Mouse (Mus musculus) liver, postnatal 0 days (tissue): ENCODE data around the gene Nid1.

Source experiments
- CTCF ChIP-seq: sonication (generic); IDR thresholded peaks from 2 replicates; pipeline ENCODE4 v1.5.1; 2016; ENCODE audit warnings: antibody characterized with exemption, low read depth
- EP300 ChIP-seq: IDR thresholded peaks from 2 replicates; pipeline ENCODE4 v1.6.1; 2016; ENCODE audit warnings: antibody characterized with exemption, low read depth, mild to moderate bottlenecking

DNA sequence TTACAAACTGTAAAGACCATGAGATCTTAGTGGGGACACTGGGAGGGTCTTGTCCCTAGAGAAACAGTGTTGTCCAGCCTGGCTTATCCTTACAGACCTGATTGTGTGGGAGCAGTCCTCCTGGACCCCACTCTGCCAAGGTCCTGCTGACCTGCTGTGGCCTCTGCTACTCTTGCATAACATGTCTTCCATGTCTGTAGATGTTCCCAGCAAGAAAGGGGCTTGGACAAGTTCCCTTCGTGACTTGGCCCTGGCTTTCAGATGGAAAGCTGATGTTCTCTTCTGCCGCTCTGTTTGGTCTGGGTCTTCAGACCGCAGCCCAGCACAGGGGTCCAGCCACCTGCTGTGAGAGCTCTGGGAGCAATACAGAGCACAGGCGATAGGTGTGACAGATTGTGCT, 48.3 kb downstream of the Nid1 start:
- no peak for TF ChIP-seq CTCF
- no peak for TF ChIP-seq EP300
